Mouse (Mus musculus) ovary, adult 10 weeks (tissue): ENCODE results near the gene AC124108.1. TPM values are rescaled to one million over a fixed set of nuclear protein-coding genes. Genes with fewer than 3 reads are reported as not detected.

Source experiments
- polyA plus RNA-seq: library from polyadenylated mRNA; stranded (reverse); fragments of 350-450 nt; fragmentation: Illumina TruSeq; extraction: RNeasy Lipid Tissue Mini Kit (QIAGEN cat#74804); gene quantifications from one replicate; pipeline ENCODE4 v1.2.3, GENCODE M21; 2014

AC124108.1 gene
- polyA plus RNA-seq: not detected

DNA sequence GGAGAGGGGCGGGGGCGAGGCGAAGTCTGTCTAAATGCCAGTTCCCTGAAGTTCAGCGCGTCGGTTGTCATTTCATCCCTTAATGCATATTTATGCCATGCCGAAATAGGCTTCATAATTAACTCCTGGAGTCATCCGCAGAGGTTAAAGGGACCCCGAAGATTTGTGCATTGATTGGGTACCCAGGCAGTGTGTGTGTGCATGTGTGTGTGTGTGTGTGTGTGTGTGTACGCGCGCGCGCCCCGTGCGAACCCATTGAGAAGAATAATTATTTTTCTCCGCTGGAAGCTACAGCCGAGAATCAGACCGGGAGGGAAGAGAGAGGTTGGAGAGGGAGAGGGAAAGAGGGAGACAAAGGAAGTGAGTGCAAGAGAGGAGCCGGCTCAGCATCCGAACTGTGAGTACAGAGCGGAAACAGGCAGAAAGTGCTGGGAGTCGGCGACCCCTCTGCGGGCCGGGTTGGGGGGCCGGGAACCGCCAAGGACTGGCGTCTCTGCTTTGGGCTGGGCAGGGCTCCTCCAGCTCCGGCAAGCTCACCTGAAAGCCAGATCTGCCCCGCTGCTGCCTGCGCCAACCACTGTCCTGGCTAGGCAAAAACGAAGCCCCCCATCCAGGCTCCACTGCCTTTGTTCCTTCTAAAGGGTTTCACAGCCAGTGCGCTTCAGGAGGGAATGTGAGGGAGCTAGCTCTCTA, at the start of gene AC124108.1, which contains the start of gene Lemd1:
AC124108.1 (plus strand) TSS at position 365 of the 693 bp plus-strand sequence.
Lemd1 (plus strand) TSS at position 339 of the 693 bp plus-strand sequence.

DNA sequence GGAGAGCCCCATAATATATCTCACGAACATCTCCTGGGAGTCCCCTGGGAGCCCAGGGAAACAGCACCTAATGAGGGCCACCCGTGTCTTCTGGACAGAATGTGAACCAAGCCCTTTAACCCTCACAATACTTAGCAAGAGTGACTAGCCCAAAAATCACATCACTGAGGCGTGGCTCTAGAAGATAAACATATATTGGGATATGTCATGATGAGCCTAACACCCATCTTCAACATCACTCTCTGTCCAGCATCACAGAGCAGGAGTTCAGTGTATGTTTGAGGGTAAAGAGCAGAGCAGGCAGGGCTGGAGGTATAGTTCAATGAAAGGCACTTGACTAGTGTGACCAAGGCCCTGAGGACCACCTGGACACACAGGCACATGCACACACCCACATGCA, 38.4 kb downstream of the AC124108.1 start, which contains the start of gene Gm10188:
Gm10188 (minus strand) TSS at position 101 of the 400 bp plus-strand sequence.

Other genes with a start within 250 kb of the AC124108.1 start
- gene Slc45a3, start 228.5 kb upstream of the AC124108.1 start, polyA plus RNA-seq: 14.2 TPM
- 29.4 TPM for gene Elk4, start 183.8 kb upstream of the AC124108.1 start, polyA plus RNA-seq
- gene Mfsd4a, start 123.4 kb upstream of the AC124108.1 start, polyA plus RNA-seq: 3.8 TPM
- 0.23 TPM for gene Cdk18, start 51.8 kb upstream of the AC124108.1 start, polyA plus RNA-seq
- gene Lemd1, start within 50 bp of the AC124108.1 start, polyA plus RNA-seq: not detected
- gene Gm10188, start 38.3 kb downstream of the AC124108.1 start, polyA plus RNA-seq: not detected
- gene Klhdc8a, start 107.2 kb downstream of the AC124108.1 start, polyA plus RNA-seq: 0.17 TPM
- gene Nuak2, start 124.7 kb downstream of the AC124108.1 start, polyA plus RNA-seq: 1.1 TPM
- 1.2 TPM for gene Tmcc2, start 199.8 kb downstream of the AC124108.1 start, polyA plus RNA-seq
- gene Dstyk, start 226.1 kb downstream of the AC124108.1 start, polyA plus RNA-seq: 28.9 TPM